Mouse (Mus musculus) B cell, adult (primary cell): Measurements from ENCODE around the gene Gm21921. TPM values are rescaled to one million over a fixed set of nuclear protein-coding genes. Genes with fewer than 3 reads are reported as not detected.

Experiments used
- total RNA-seq: library from RNA; stranded (reverse); gene quantifications from 4 replicates; pipeline ENCODE4 v1.2.4, GENCODE M21; 2023; ENCODE audit not compliant: inconsistent age

The Gm21921 gene
- not detected in 4 replicates for total RNA-seq

DNA sequence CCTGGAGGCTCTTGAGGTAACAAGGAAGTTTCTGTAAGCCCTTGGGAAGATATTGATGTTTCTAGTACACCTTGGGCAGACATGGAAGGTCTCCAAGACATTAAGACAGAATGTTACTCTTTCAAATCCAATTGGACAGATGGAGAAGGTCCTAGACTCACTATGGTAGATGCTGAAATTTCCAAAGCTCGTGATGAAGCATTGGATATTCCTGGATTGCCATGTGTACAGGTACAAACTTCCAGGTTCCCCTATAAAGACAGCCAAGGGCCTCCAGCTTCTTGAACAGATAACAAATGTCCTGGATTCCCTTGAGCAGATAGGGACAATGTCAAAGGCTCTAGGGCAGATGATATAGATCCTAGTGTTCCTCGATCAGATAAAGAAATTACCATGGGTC, at the start of gene Gm21921:
TSS of gene Gm21921 (minus strand) at position 101 of the 400 bp plus-strand sequence.

